Mouse (Mus musculus): ENCODE measurements around the gene Pcca.

GRCm38 (mm10) chr14:122912137-122912536, 378.0 kb downstream of the Pcca start:
- TF ChIP-seq POLR2A (IDR thresholded peaks at IDR 0.05; ENCODE audit: insufficient read depth, low read length) (no peak), CTCF (IDR thresholded peaks at IDR 0.05; ENCODE audit: low read depth, low read length) (no peak)

All from ES-Bruce4 (cell line).